Mouse (Mus musculus): ENCODE results near the gene Ndel1. TPM values are rescaled to one million over a fixed set of nuclear protein-coding genes. Genes with fewer than 3 reads are reported as not detected.

Ndel1 gene
- polyA plus RNA-seq, 1 experiment from 2014 or later, result 70.3 TPM

DNA sequence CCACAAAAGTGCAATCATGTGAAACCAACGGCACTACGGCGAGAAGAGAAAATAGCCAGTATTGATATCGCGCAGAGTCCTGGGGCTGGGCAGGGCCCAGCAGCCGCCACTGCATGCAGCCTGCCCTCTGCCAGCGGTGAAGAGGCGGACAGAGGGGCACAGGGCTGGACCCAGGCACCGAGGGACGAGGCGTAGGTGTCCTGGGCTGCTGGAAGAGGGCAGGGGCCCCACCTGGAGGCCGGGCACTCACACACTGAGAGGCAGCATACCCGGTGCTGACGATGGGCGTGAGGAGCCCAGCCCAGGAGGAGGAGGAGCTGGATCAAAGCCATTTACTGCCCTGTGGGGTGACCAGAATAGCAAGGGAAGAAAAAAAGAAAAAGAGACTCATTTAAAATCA lies 49.3 kb downstream of the Ndel1 start:
- in situ Hi-C loops (cut with MboI; ENCODE audit: low pct_unique_long_range_greater_than_20kb), result no loop called here

DNA sequence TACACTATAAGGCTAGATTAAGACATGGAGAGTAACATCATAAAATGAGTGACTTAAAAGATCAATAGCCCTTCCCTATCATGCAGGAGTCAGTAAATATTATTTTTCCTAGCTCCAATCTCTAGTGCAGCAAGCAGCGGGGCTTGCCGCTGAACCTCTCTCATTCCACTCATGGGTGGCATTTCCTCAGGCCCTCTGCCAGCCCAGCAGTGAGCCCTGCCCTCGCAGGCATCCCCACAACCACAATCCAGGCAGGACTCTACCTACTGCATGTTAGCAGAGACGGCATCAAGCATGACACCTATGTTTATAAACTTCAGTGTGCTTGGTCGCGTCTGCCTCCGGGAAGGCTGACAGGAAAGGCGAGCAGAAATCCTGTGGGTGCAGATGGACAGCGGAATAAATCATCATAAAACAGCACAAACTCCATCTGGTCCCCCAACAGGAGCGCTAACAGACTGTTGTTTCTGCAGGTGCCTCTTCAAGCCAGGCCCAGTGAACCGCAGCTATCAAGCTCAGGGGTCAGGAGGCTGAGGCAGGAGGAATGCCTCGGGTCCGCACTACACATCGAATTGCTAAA lies 52.3 kb downstream of the Ndel1 start:
- no peaks in the 10 kb centered on the region for H3K27me3 ChIP-seq
- ATAC-seq (no peak), DNase-seq (ENCODE audit: low read depth, low spot score) (no peak)
- TF ChIP-seq CTCF (IDR thresholded peaks at IDR 0.05), result no peak
- CTCF ChIA-PET, result no interaction called here
- POLR2A ChIA-PET, result no interaction called here
- in situ Hi-C loops (cut with MboI; ENCODE audit: low pct_unique_long_range_greater_than_20kb), result no loop called here

More for the DNA sequence above, 49.3 kb downstream of the Ndel1 start:
- no peak for TF ChIP-seq CTCF (IDR thresholded peaks at IDR 0.05)
- CTCF ChIA-PET, result interaction anchor here (0.7 to 1.0 kb wide), 2 partner anchors 15 to 20 kb away, joined by 3 read pairs; no protein-coding TSS in a partner anchor
- H3K27me3 ChIP-seq, result no peaks in the 10 kb centered on the region
- ATAC-seq (no peak), DNase-seq (ENCODE audit: low read depth, low spot score) (no peak)
- POLR2A ChIA-PET, result interaction anchor here (1.5 kb wide), 1 partner anchor 17 kb away, joined by 4 read pairs; no protein-coding TSS in a partner anchor

DNA sequence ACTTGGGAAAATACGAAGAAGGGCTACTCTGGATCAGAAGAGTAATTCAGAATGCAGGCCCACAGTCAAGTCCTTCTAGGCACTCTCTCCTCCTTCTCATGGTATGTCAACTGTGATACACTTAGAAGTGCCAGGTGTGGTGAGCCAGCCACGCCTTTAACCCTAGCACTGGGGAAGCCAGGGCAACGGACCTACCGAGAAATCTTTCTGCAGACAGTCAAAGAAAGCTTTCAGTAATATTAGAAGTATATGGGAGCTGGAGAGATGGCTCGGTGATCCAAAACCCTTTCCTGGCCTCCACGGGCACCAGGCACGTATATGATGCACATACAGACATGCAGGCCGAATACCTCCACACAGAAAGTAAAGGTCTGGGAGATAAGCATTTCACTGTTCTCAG lies 53.2 kb downstream of the Ndel1 start:
- ATAC-seq (no peak), DNase-seq (ENCODE audit: low read depth, low spot score) (no peak)
- TF ChIP-seq CTCF (IDR thresholded peaks at IDR 0.05), result no peak
- ChIA-PET POLR2A (no interaction called here), CTCF (no interaction called here)
- in situ Hi-C loops (cut with MboI; ENCODE audit: low pct_unique_long_range_greater_than_20kb), result no loop called here
- no peaks in the 10 kb centered on the region for H3K27me3 ChIP-seq

DNA sequence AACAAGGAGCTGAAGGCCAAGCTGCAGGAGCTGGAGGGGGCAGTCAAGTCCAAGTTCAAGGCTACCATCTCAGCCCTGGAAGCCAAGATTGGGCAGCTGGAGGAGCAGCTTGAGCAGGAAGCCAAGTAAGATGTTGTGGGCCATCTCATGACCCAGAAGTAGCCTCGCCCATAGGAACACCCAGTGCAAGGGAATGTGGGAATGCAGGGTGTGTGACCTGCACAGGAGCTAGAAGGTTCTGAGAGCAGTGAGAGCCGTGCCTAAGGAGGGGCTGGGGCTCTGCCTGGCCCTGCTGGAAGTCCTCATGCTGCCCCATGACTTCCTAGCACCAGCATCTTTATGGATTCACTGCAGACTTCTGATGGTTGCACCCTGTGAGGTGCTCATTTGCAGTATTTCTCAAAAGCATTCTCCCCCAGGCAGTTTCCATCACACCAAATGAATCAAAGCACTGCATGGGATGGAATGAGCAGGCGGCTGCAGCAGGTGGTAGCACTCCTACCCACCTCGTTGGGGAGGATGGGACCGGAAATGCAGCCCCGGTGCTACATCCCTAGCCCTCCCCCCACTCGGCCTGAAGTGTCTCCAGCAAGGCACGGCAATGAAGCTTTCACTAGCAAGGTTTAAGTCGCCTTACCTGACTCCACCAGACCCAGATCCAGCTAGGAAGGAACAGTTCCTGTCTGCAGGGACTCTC lies 59.6 kb downstream of the Ndel1 start:
- in situ Hi-C loops (cut with MboI; ENCODE audit: low pct_unique_long_range_greater_than_20kb), result no loop called here
- no peaks in the 10 kb centered on the region for H3K27me3 ChIP-seq
- no peak for ATAC-seq
- ChIA-PET POLR2A (no interaction called here), CTCF (no interaction called here)
- no peak for TF ChIP-seq CTCF (IDR thresholded peaks at IDR 0.05)
- no peak for DNase-seq (ENCODE audit: low read depth, low spot score)

DNA sequence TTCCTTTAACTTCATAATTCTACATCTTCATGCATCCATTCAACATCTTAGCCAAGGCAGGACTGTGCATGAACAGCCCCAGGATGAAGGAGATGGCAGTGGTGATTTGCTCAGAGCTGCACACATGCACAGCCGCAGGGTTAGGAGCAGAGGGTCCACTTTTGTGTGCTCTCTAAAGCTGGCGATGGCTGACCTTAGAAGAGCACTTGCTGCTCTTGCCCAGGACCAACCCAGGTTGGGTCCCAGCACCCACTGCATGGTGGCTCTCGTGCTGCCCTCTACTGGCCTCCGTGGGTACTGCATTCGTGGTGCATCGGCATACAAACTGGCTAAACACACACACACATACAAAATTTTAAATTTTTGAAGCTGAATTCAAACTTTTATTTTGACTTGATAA lies 63.9 kb downstream of the Ndel1 start:
- no peaks in the 10 kb centered on the region for H3K27me3 ChIP-seq
- in situ Hi-C loops (cut with MboI; ENCODE audit: low pct_unique_long_range_greater_than_20kb), result no loop called here
- CTCF ChIA-PET, result interaction anchor here (0.6 to 3.0 kb wide), 26 partner anchors 11 to 323 kb away, joined by 3 to 14 read pairs (median 4); no protein-coding TSS in a partner anchor
- no peak for DNase-seq (ENCODE audit: low read depth, low spot score)
- POLR2A ChIA-PET, result interaction anchor here (0.6 kb wide), 1 partner anchor 182 kb away, joined by 3 read pairs; no protein-coding TSS in a partner anchor
- no peak for ATAC-seq
- TF ChIP-seq CTCF (IDR thresholded peaks at IDR 0.05), result peak; percentile 90

DNA sequence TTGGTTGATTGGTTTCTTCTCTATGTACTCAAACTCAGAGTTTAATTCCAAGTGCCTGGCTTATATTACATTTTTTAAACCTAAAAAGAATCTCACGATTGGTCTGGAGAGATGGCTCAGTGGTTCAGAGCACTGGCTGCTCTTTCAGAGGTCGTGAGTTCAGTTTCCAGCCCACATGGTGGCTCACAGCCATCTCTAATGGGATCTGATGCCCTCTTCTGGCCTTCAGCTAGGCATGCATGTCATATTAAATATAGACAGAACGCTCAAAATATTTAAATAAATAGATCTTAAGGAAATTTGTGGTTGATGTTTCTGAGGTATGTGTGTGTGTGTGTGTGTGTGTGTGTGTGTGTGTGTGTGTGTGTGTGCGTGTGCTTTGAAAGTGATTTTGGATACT lies 66.5 kb downstream of the Ndel1 start:
- ChIA-PET POLR2A (no interaction called here), CTCF (interaction anchor here (1.2 to 1.7 kb wide), 2 partner anchors 11 to 240 kb away, joined by 3 to 4 read pairs; no protein-coding TSS in a partner anchor)
- in situ Hi-C loops (cut with MboI; ENCODE audit: low pct_unique_long_range_greater_than_20kb), result no loop called here
- TF ChIP-seq CTCF (IDR thresholded peaks at IDR 0.05), result no peak
- ATAC-seq (no peak), DNase-seq (ENCODE audit: low read depth, low spot score) (no peak)
- H3K27me3 ChIP-seq, result no peaks in the 10 kb centered on the region

DNA sequence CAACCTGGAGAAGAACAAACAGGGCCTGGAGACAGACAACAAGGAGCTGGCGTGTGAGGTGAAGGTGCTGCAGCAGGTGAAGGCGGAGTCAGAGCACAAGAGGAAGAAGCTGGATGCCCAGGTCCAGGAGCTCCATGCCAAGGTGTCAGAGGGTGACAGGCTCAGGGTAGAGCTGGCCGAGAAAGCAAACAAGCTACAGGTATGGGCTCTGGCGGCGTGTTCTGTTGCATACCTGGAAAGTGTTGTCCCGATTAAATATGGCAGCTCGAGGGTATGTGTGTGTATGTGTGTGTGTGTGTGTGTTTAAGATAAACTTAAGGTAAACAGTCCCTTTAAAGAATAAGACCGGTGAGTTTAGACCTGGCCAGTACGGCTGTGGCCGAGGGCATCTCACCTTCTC lies 73.4 kb downstream of the Ndel1 start:
- ATAC-seq (no peak), DNase-seq (ENCODE audit: low read depth, low spot score) (no peak)
- TF ChIP-seq CTCF (IDR thresholded peaks at IDR 0.05), result no peak
- H3K27me3 ChIP-seq, result no peaks in the 10 kb centered on the region
- ChIA-PET CTCF (interaction anchor here (1.4 to 1.8 kb wide), 2 partner anchors 8 to 10 kb away, joined by 3 to 4 read pairs; no protein-coding TSS in a partner anchor), POLR2A (no interaction called here)
- in situ Hi-C loops (cut with MboI; ENCODE audit: low pct_unique_long_range_greater_than_20kb), result no loop called here

DNA sequence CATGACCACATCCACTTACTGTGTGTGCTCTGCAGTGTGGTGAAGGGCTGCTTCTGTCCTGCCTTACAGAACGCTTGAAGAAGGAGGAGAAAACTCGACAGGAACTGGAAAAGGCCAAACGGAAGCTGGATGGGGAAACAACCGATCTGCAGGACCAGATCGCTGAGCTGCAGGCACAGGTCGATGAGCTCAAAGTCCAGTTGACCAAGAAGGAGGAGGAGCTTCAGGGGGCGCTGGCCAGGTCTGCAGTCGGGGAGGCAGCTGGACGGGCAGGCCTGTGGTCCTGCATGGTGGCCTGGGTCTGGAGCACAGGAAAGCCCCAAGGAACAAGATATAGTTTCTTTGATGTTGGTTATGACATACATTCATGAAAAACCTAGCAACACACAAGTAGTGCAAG lies 79.9 kb downstream of the Ndel1 start:
- no peak for ATAC-seq
- ChIA-PET CTCF (interaction anchor here (3.1 kb wide), 1 partner anchor 16 kb away, joined by 14 read pairs; no protein-coding TSS in a partner anchor), POLR2A (interaction anchor here (1.6 kb wide), 1 partner anchor 21 kb away, joined by 4 read pairs; no protein-coding TSS in a partner anchor)
- no peak for TF ChIP-seq CTCF (IDR thresholded peaks at IDR 0.05)
- no peak for DNase-seq (ENCODE audit: low read depth, low spot score)
- no peaks in the 10 kb centered on the region for H3K27me3 ChIP-seq
- in situ Hi-C loops (cut with MboI; ENCODE audit: low pct_unique_long_range_greater_than_20kb), result no loop called here

DNA sequence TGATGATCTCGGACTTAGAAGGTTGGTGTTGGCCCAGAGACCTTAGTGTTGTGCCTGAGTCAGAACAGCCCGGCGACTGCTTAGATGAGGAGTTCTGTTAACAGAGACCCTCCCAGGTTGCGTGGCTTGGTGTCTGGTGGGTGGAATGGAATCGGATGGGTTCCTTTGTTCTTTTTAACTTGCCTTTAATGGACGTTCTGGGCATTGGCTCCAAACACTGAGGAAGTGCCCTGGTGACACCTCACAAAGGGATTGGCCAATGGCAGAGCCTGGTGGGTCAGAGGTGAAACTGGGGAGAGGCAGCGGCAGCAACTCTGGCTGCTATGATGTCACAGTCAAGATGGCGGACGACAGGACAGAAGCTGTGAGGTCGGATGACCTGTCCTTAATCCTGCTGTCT lies 80.9 kb downstream of the Ndel1 start:
- in situ Hi-C loops (cut with MboI; ENCODE audit: low pct_unique_long_range_greater_than_20kb), result no loop called here
- DNase-seq (ENCODE audit: low read depth, low spot score) (no peak), ATAC-seq (no peak)
- POLR2A ChIA-PET, result no interaction called here
- CTCF ChIA-PET, result interaction anchor here (2.5 kb wide), 1 partner anchor 17 kb away, joined by 7 read pairs; no protein-coding TSS in a partner anchor
- no peak for TF ChIP-seq CTCF (IDR thresholded peaks at IDR 0.05)
- no peaks in the 10 kb centered on the region for H3K27me3 ChIP-seq

DNA sequence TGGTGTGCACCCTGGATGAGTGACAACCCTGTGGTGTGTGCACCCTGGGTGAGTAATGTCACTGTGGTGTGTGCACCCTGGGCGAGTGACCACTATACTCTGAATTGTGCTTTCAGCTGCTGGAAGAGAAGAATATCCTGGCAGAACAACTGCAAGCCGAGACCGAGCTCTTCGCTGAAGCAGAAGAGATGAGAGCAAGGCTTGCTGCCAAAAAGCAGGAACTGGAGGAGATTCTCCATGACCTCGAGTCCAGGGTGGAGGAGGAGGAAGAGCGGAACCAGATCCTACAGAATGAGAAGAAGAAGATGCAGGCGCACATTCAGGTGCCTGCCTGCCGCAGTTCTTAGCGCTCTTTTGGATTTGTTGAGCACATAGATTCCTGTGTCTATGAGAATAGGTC lies 84.4 kb downstream of the Ndel1 start:
- DNase-seq (ENCODE audit: low read depth, low spot score) (no peak), ATAC-seq (no peak)
- H3K27me3 ChIP-seq, result no peaks in the 10 kb centered on the region
- ChIA-PET POLR2A (no interaction called here), CTCF (no interaction called here)
- TF ChIP-seq CTCF (IDR thresholded peaks at IDR 0.05), result no peak
- in situ Hi-C loops (cut with MboI; ENCODE audit: low pct_unique_long_range_greater_than_20kb), result no loop called here

DNA sequence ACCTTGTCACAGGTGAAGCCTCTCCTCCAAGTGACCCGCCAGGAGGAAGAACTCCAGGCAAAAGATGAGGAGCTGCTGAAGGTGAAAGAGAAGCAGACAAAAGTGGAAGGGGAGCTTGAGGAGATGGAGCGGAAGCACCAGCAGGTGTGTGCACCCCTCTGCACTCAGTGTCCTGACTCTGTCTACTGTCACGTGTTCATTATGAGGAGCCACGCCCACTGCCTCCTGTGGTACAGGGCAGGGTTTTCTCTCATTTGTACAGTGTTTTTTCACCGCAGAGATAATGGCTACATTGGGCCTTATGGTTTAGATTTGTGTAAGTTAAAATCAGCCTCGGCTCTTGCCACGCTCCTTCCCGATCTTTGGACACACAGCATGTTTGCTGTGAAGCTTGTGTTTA lies 85.8 kb downstream of the Ndel1 start:
- CTCF ChIA-PET, result no interaction called here
- H3K27me3 ChIP-seq, result no peaks in the 10 kb centered on the region
- POLR2A ChIA-PET, result no interaction called here
- in situ Hi-C loops (cut with MboI; ENCODE audit: low pct_unique_long_range_greater_than_20kb), result no loop called here
- ATAC-seq (no peak), DNase-seq (ENCODE audit: low read depth, low spot score) (no peak)
- no peak for TF ChIP-seq CTCF (IDR thresholded peaks at IDR 0.05)
